Mouse (Mus musculus) CD8-positive naive resting alpha-beta T cell, adult 2 months (primary cell): Measurements from ENCODE around the gene Schip1.

Experiments used
- DNase-seq, 2 experiments: peaks; one replicate each; pipeline ENCODE4 v3.0.0; 2022; ENCODE audit warnings: low read depth in 2 of 2, low spot score in 2 of 2

The Schip1 gene

GRCm38 (mm10) chr3:68467941-68468687 lies 403.5 kb downstream of the Schip1 start:
- no peak for DNase-seq

DNA sequence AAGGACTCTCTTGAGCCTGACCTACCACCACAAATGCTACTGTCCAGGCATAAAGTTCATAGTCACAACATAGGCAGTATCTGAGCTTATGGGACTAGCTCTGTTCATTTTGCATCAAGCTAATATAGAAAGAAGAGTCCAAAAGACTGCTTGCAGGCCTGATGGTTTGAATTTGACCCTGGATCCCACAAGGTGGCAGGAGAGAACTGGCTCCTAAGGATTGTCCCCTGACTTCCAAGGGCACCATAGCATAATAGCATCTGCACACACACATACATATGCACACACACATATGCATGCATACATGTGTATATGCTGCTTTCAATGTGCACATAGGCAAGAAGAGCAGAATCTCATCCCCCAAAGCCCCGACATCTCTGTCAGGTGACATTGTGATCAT lies 405.0 kb downstream of the Schip1 start:
- no peak for DNase-seq

- no peak for DNase-seq
These were observed 405.5 kb downstream of the Schip1 start for GRCm38 (mm10) chr3:68470061-68470460.

- DNase-seq: no peak
These were observed 406.0 kb downstream of the Schip1 start for GRCm38 (mm10) chr3:68470622-68471021.

DNA sequence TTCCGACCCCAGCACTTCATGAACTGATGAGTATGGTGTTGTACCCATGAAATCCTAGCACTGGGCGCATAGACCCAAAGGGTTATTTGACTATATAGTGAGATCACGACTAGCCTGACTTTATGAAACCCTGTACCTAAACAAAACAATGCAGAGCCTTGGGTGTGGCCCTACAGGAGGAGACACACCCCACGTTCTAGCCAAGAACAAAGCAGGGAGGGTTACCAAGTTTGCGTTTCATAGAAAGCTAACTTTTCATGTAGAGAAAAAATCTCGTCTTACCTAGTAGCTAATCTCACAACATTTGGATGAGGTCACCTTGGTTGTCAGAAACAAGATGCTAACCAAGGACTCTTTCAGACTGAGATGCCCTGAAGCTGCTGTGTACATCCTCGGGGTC lies 411.7 kb downstream of the Schip1 start:
- no peak for DNase-seq

- DNase-seq: no peak
These were observed 412.9 kb downstream of the Schip1 start for GRCm38 (mm10) chr3:68477478-68477877.

DNA sequence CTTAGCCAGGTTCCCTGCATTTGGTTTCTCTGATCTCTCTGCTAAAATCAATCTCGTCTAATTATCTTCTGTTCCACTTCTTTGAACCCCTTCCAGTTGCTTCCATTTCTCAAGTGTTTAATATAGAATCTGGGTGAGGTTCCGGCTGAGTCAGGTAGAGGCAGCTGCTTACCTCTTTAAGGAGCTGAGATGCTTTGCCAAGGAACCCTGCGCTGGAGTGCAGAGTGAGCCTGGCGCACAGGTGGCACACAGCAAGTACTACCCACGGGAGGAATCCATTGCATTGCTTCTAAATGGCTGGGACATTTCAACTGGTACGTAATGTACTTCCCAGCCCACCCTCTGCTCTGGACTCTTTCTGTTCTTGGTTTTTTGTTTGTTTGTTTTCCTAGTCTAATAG lies 414.7 kb downstream of the Schip1 start:
- DNase-seq: no peak

DNA sequence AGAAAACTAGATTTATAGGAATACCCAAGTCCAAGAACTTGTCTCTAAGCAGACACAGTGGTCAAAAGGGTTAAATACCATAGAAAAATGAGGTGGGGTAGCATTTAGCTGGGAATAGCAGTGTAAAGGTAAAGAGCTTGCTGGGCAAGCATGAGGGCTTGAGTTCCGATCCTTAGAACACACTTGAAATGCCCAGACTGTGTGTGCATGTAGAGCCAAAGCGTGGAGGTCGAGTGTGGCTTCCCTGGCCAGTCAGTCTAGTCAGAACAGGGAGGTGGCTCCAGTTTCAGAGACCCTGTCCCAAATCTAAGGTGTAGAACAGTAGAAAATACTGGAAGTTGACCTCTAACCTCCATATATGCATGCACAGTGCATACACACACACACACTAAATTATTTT lies 418.9 kb downstream of the Schip1 start:
- no peak for DNase-seq

DNA sequence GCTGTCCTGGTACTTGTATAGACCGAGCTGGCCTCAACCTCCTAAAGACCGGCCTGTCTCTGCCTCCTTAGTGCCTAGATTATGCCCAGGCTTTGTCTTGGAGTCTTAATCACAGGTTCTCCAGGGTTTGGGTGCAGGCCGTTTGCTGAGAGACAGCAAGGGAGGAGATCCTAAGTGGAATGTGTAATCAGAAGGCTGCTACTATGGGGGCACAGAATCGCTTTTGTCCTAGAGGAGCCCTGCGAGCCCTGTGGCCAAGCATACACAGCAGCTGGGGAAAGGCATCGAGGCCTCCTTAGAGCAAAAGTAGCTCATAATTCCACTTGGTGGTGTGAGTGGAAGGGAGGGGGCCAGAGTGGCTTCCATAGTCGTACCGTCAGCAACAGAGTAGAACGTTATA lies 419.4 kb downstream of the Schip1 start:
- DNase-seq: no peak

- DNase-seq: no peak
These were observed 420.0 kb downstream of the Schip1 start for GRCm38 (mm10) chr3:68484561-68484960.

DNA sequence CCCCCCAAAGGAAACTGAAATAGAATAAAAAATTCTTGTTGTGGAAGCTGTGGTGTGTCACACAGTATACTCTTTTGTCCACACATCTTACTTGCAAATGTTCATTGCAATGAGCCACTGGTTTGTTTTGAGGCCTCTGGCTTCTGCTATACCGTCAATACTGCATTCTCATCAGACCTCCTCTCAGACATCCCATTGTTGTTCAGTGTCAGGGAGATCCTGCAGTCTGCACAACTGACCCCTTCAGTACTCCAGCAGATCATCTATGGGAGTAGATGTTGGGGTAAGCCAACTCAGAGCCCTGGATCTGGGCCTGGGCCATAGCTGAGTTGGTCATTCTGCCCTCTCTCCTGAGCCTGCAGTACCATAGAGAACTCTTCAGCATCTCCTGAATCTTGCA lies 423.0 kb downstream of the Schip1 start:
- DNase-seq: no peak

DNA sequence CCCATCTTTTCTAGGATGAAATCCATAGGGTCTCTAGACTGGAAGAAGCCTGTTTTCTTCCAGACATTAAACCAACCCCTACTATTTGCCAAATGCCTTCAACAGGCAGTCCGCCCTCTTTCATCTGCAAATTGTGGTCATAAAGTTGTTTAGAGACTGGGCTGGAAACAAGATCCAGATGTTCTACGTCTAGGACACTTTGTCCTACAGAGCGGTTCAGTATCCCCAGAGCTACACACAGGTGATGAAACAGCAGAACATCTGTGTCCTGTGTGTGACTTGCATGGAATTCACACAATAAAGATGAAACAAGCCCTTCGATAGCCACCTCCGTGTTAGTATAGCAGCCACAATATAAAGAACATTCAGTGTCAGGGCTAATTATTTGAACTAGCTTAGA lies 423.7 kb downstream of the Schip1 start:
- no peak for DNase-seq

- no peak for DNase-seq
These were observed 426.9 kb downstream of the Schip1 start for GRCm38 (mm10) chr3:68491516-68491915.

GRCm38 (mm10) chr3:68492066-68492465 lies 427.5 kb downstream of the Schip1 start:
- DNase-seq: no peak

GRCm38 (mm10) chr3:68492513-68492912 lies 427.9 kb downstream of the Schip1 start:
- DNase-seq: no peak

GRCm38 (mm10) chr3:68493170-68493585 lies 428.6 kb downstream of the Schip1 start:
- DNase-seq: no peak

GRCm38 (mm10) chr3:68493586-68494295 lies 429.1 kb downstream of the Schip1 start:
- DNase-seq: no peak

GRCm38 (mm10) chr3:68494296-68495095 lies 429.9 kb downstream of the Schip1 start:
- DNase-seq: no peak

DNA sequence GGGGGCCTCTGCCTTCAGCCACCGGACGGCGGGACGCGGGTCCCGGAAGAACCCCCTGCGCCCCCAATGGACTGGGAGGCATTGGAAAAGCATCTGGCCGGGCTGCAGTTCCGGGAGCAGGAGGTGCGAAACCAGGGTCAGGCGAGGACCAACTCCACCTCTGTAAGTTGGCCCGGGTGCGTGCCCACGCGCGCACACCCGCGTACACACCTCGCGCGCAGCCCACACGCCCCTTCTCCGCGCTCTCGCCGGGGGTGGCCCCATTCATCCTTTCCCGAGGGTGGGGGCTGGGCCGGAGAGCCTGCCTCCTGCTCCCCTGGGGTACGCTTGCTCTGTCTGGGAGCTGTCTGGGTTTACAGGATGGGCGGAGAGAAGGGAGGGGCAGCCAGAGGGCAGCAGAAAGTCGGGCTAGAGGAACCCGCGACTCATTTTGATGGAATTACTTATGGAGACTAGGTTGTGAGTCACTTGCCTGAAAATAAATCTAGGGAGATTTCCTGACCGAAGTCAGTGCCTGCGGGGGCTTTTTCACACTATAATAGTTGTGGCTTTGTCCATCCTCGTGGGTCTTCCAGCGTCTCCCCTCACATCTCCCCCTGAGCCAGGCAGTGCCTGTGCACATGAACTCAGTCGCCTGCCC lies 430.6 kb downstream of the Schip1 start:
- DNase-seq: no peak

DNA sequence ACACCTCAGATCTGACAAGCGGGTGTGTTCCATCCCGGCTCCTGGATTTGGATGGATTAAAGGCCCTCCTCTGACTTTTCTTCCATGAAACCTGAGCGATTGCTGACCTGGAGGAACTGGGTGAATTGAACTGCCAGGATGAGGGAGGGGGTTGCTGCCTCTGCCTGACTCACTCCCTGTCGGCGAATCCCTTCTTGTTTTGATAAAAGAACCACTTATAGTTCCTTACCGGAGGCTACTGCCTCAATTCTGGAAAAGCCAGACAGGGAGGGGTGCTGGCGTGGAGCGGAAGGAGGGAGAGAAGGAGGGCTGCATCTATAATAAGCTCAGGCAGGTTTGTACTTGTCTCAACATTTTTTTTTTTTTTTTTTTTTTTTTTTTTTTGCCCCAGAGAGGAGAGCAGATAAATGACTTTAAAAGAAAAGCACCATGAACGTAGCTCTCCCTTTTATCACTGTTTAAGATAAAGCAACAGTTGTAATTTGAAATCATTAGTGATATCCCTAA lies 431.2 kb downstream of the Schip1 start:
- DNase-seq: no peak

DNA sequence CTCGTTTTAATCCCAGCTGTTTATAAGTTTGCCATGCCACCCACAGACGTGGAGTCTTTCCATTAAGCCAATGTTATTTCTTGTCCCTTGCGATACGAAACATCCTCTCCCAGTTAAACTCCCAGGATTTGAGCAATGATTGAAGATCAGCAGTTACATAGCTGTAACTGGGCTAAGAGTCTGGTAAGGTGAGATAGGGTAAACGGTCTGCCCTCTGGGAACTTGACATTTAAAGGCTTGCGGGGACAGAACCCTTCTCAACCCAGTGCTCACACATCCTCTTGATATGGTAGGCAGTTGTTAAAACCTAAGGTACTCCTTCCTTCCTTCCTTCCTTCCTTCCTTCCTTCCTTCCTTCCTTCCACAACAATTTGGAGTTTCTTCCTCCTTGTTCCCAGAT lies 431.9 kb downstream of the Schip1 start:
- no peak for DNase-seq
